Mouse (Mus musculus) CH12F3 (cell line): Measurements from ENCODE around the gene Pip.

Experiments
- in situ Hi-C: fragments of 300-500 bp; cut with MboI; formaldehyde crosslinking; loops from 2 replicates; pipeline ENCODE4 v1.14.3; 2020; ENCODE audit warnings: low sequenced_read_pairs

Pip gene

GRCm38 (mm10) chr6:41847235-41847634 is at the start of gene Pip:
Gene Pip, plus strand, starts transcription at chr6:41847535.
- in situ Hi-C loops: no loop called here

GRCm38 (mm10) chr6:41824086-41824485 is 23.2 kb upstream of the Pip start:
- in situ Hi-C loops: no loop called here

- in situ Hi-C loops: no loop called here
Observed at GRCm38 (mm10) chr6:41829516-41829915, 17.8 kb upstream of the Pip start.

GRCm38 (mm10) chr6:41852689-41853088 is 5.4 kb downstream of the Pip start, which contains the start of gene Sval2:
Gene Sval2, plus strand, starts transcription at chr6:41852989.
- in situ Hi-C loops: no loop called here

GRCm38 (mm10) chr6:41864038-41864437 is 16.7 kb downstream of the Pip start:
- in situ Hi-C loops: no loop called here
